Mouse (Mus musculus): ENCODE results near the gene Gm21964. TPM values are rescaled to one million over a fixed set of nuclear protein-coding genes. Genes with fewer than 3 reads are reported as not detected.

Gene Gm21964
- 1.5 and 2.2 TPM in 2 replicates for polyA plus RNA-seq (2012; rRNA removed)

- Histone ChIP-seq H3K27ac (ENCODE audit: control insufficient read depth, insufficient read depth, low read depth, low read length) (no peak within 1 kb of the TSS), H3K27me3 (ENCODE audit: control insufficient read depth, insufficient read depth, low read length) (no peaks in the 10 kb centered on the region), H3K4me1 (ENCODE audit: control insufficient read depth, insufficient read depth, low read length) (peaks cover 9% of the 10 kb centered on the region), H3K36me3 (ENCODE audit: control insufficient read depth, insufficient read depth, low read length) (no peaks in the 10 kb centered on the region), H3K4me3 (ENCODE audit: control insufficient read depth, low read depth, low read length) (peak within 1 kb of the TSS; percentile 69)
- TF ChIP-seq CTCF (IDR thresholded peaks at IDR 0.05; ENCODE audit: control insufficient read depth, insufficient read depth, insufficient replicate concordance, low read depth, low read length) (no peak), POLR2A (IDR thresholded peaks at IDR 0.05; ENCODE audit: control insufficient read depth, low read depth, low read length) (no peak)
These were observed at the start of gene Gm21964 for GRCm38 (mm10) chr8:110100907-110101306. TSS of gene Gm21964 (plus strand) at chr8:110101207.

GRCm38 (mm10) chr8:110051208-110051607 is 49.8 kb upstream of the Gm21964 start:
- Histone ChIP-seq H3K27me3 (ENCODE audit: control insufficient read depth, insufficient read depth, low read length) (no peaks in the 10 kb centered on the region), H3K4me1 (ENCODE audit: control insufficient read depth, insufficient read depth, low read length) (peaks cover 2% of the 10 kb centered on the region; the same call in 1 of the 2 replicates), H3K4me3 (ENCODE audit: control insufficient read depth, low read depth, low read length) (no peak overlapping the region)

GRCm38 (mm10) chr8:110058207-110058606 is 42.8 kb upstream of the Gm21964 start:
- Histone ChIP-seq H3K36me3 (ENCODE audit: control insufficient read depth, insufficient read depth, low read length) (no peaks in the 10 kb centered on the region), H3K27ac (ENCODE audit: control insufficient read depth, insufficient read depth, low read depth, low read length) (no peak overlapping the region), H3K4me3 (ENCODE audit: control insufficient read depth, low read depth, low read length) (no peak overlapping the region), H3K27me3 (ENCODE audit: control insufficient read depth, insufficient read depth, low read length) (no peaks in the 10 kb centered on the region), H3K4me1 (ENCODE audit: control insufficient read depth, insufficient read depth, low read length) (no peaks in the 10 kb centered on the region)
- TF ChIP-seq POLR2A (IDR thresholded peaks at IDR 0.05; ENCODE audit: control insufficient read depth, low read depth, low read length) (no peak), CTCF (IDR thresholded peaks at IDR 0.05; ENCODE audit: control insufficient read depth, insufficient read depth, insufficient replicate concordance, low read depth, low read length) (no peak)

More at GRCm38 (mm10) chr8:110051208-110051607, 49.8 kb upstream of the Gm21964 start:
- no peak overlapping the region for H3K27ac ChIP-seq (ENCODE audit: control insufficient read depth, insufficient read depth, low read depth, low read length)
- no peaks in the 10 kb centered on the region for H3K36me3 ChIP-seq (ENCODE audit: control insufficient read depth, insufficient read depth, low read length)
- TF ChIP-seq POLR2A (IDR thresholded peaks at IDR 0.05; ENCODE audit: control insufficient read depth, low read depth, low read length) (no peak), CTCF (IDR thresholded peaks at IDR 0.05; ENCODE audit: control insufficient read depth, insufficient read depth, insufficient replicate concordance, low read depth, low read length) (no peak)

GRCm38 (mm10) chr8:110064161-110064560 is 36.8 kb upstream of the Gm21964 start:
- no peaks in the 10 kb centered on the region for H3K27me3 ChIP-seq (ENCODE audit: control insufficient read depth, insufficient read depth, low read length)
- H3K36me3 ChIP-seq (ENCODE audit: control insufficient read depth, insufficient read depth, low read length): no peaks in the 10 kb centered on the region
- no peak for TF ChIP-seq CTCF (IDR thresholded peaks at IDR 0.05; ENCODE audit: control insufficient read depth, insufficient read depth, insufficient replicate concordance, low read depth, low read length)
- no peak for TF ChIP-seq POLR2A (IDR thresholded peaks at IDR 0.05; ENCODE audit: control insufficient read depth, low read depth, low read length)
- H3K27ac ChIP-seq (ENCODE audit: control insufficient read depth, insufficient read depth, low read depth, low read length): no peak overlapping the region
- no peak overlapping the region for H3K4me3 ChIP-seq (ENCODE audit: control insufficient read depth, low read depth, low read length)
- H3K4me1 ChIP-seq (ENCODE audit: control insufficient read depth, insufficient read depth, low read length): no peaks in the 10 kb centered on the region; the same call in none of the 2 replicates

GRCm38 (mm10) chr8:110064606-110065365 is 36.2 kb upstream of the Gm21964 start:
- no peak for TF ChIP-seq CTCF (IDR thresholded peaks at IDR 0.05; ENCODE audit: control insufficient read depth, insufficient read depth, insufficient replicate concordance, low read depth, low read length)
- no peak for TF ChIP-seq POLR2A (IDR thresholded peaks at IDR 0.05; ENCODE audit: control insufficient read depth, low read depth, low read length)
- H3K4me3 ChIP-seq (ENCODE audit: control insufficient read depth, low read depth, low read length): no peak overlapping the region
- H3K4me1 ChIP-seq (ENCODE audit: control insufficient read depth, insufficient read depth, low read length): no peaks in the 10 kb centered on the region; the same call in none of the 2 replicates
- no peaks in the 10 kb centered on the region for H3K36me3 ChIP-seq (ENCODE audit: control insufficient read depth, insufficient read depth, low read length)
- H3K27me3 ChIP-seq (ENCODE audit: control insufficient read depth, insufficient read depth, low read length): no peaks in the 10 kb centered on the region
- no peak overlapping the region for H3K27ac ChIP-seq (ENCODE audit: control insufficient read depth, insufficient read depth, low read depth, low read length)

- Histone ChIP-seq H3K4me3 (ENCODE audit: control insufficient read depth, low read depth, low read length) (no peak overlapping the region), H3K4me1 (ENCODE audit: control insufficient read depth, insufficient read depth, low read length) (no peaks in the 10 kb centered on the region; the same call in none of the 2 replicates), H3K27ac (ENCODE audit: control insufficient read depth, insufficient read depth, low read depth, low read length) (no peak overlapping the region), H3K27me3 (ENCODE audit: control insufficient read depth, insufficient read depth, low read length) (no peaks in the 10 kb centered on the region), H3K36me3 (ENCODE audit: control insufficient read depth, insufficient read depth, low read length) (no peaks in the 10 kb centered on the region)
- TF ChIP-seq POLR2A (IDR thresholded peaks at IDR 0.05; ENCODE audit: control insufficient read depth, low read depth, low read length): no peak
- no peak for TF ChIP-seq CTCF (IDR thresholded peaks at IDR 0.05; ENCODE audit: control insufficient read depth, insufficient read depth, insufficient replicate concordance, low read depth, low read length)
These were observed 35.3 kb upstream of the Gm21964 start for GRCm38 (mm10) chr8:110065676-110066075.

DNA sequence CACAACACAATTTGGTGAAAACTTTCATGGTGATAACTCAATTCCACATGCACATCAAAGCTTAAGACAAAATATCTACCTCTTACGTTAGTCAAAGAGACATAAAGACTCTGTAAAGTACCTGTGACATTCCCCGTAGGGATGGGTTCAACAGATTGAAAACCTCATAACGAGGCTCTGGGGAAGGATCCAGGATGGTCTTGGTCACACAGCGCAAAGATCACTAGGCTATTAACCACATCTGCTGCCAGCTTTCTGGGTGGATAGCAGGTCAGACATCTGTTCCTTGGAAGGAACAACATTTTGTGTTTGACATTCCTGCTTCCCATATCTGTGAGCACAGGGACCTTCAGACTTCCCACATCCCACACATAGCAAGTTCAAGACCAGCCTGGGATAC is 31.3 kb upstream of the Gm21964 start:
- no peaks in the 10 kb centered on the region for H3K27me3 ChIP-seq (ENCODE audit: control insufficient read depth, insufficient read depth, low read length)
- peaks cover 3% of the 10 kb centered on the region for H3K4me1 ChIP-seq (ENCODE audit: control insufficient read depth, insufficient read depth, low read length)
- no peak overlapping the region for H3K27ac ChIP-seq (ENCODE audit: control insufficient read depth, insufficient read depth, low read depth, low read length)
- no peaks in the 10 kb centered on the region for H3K36me3 ChIP-seq (ENCODE audit: control insufficient read depth, insufficient read depth, low read length)
- no peak overlapping the region for H3K4me3 ChIP-seq (ENCODE audit: control insufficient read depth, low read depth, low read length)
- TF ChIP-seq CTCF (IDR thresholded peaks at IDR 0.05; ENCODE audit: control insufficient read depth, insufficient read depth, insufficient replicate concordance, low read depth, low read length): no peak
- no peak for TF ChIP-seq POLR2A (IDR thresholded peaks at IDR 0.05; ENCODE audit: control insufficient read depth, low read depth, low read length)
